Mouse (Mus musculus): ENCODE results near the gene Tbx21. TPM values are rescaled to one million over a fixed set of nuclear protein-coding genes. Genes with fewer than 3 reads are reported as not detected.

Gene Tbx21
- polyA plus RNA-seq (2016; fragmentation: Nextera tagmentation; extraction: Ambion mirVana): 0.13 TPM in 1 of 2 replicates, not detected in the other

- Histone ChIP-seq H3K27ac (no peak within 1 kb of the TSS), H3K9ac (peak within 1 kb of the TSS; percentile 40; the same call in 1 of the 2 replicates), H3K4me3 (peak within 1 kb of the TSS; percentile 36), H3K27me3 (replicated peaks) (peaks cover 70% of the 10 kb centered on the region), H3K4me1 (peaks cover 20% of the 10 kb centered on the region), H3K4me2 (replicated peaks) (peak within 1 kb of the TSS; percentile 71), H3K36me3 (no peaks in the 10 kb centered on the region), H3K9me3 (no peaks in the 10 kb centered on the region)
- WGBS: under 1% methylated on average over 87 of the region's 87 CpGs
- no peak for ATAC-seq (ENCODE audit: low FRiP score, low read depth)
Observed at GRCm38 (mm10) chr11:97114671-97115601, at the start of gene Tbx21. TSS of gene Tbx21 (minus strand) at chr11:97115331.

GRCm38 (mm10) chr11:97160341-97160740 lies 45.2 kb upstream of the Tbx21 start:
- Histone ChIP-seq H3K36me3 (peaks cover 97% of the 10 kb centered on the region), H3K4me2 (replicated peaks) (no peak overlapping the region), H3K9ac (no peak overlapping the region), H3K4me3 (no peak overlapping the region), H3K9me3 (no peaks in the 10 kb centered on the region), H3K27ac (no peak overlapping the region), H3K4me1 (no peaks in the 10 kb centered on the region), H3K27me3 (replicated peaks) (no peaks in the 10 kb centered on the region)
- ATAC-seq (ENCODE audit: low FRiP score, low read depth): no peak
- 77% methylated on average over 6 of the region's 6 CpGs for WGBS

GRCm38 (mm10) chr11:97156999-97157398 lies 41.9 kb upstream of the Tbx21 start:
- H3K36me3 ChIP-seq: peaks cover 74% of the 10 kb centered on the region
- ATAC-seq (ENCODE audit: low FRiP score, low read depth): no peak
- H3K4me3 ChIP-seq: no peak overlapping the region
- no peak overlapping the region for H3K9ac ChIP-seq
- no peak overlapping the region for H3K27ac ChIP-seq
- no peaks in the 10 kb centered on the region for H3K9me3 ChIP-seq
- 81% methylated on average over 7 of the region's 7 CpGs for WGBS
- no peak overlapping the region for H3K4me2 ChIP-seq (replicated peaks)
- no peaks in the 10 kb centered on the region for H3K27me3 ChIP-seq (replicated peaks)
- H3K4me1 ChIP-seq: peaks cover 10% of the 10 kb centered on the region

- Histone ChIP-seq H3K36me3 (peaks cover 40% of the 10 kb centered on the region), H3K4me2 (replicated peaks) (peak overlapping the region; percentile 86), H3K4me3 (no peak overlapping the region), H3K27me3 (replicated peaks) (no peaks in the 10 kb centered on the region), H3K9ac (0 out of 2 replicates have a peak overlapping the region, but pooled peaks have one; percentile 13), H3K27ac (no peak overlapping the region), H3K4me1 (peaks cover 36% of the 10 kb centered on the region), H3K9me3 (no peaks in the 10 kb centered on the region)
- no peak for ATAC-seq (ENCODE audit: low FRiP score, low read depth)
- WGBS: 15% methylated on average over 10 of the region's 10 CpGs
Observed at GRCm38 (mm10) chr11:97152662-97153287, 37.6 kb upstream of the Tbx21 start.

GRCm38 (mm10) chr11:97152023-97152426 lies 36.9 kb upstream of the Tbx21 start:
- Histone ChIP-seq H3K4me1 (peaks cover 36% of the 10 kb centered on the region), H3K27me3 (replicated peaks) (no peaks in the 10 kb centered on the region), H3K4me2 (replicated peaks) (peak overlapping the region; percentile 86), H3K9me3 (no peaks in the 10 kb centered on the region), H3K27ac (no peak overlapping the region), H3K4me3 (peak overlapping the region; percentile 83), H3K36me3 (peaks cover 32% of the 10 kb centered on the region), H3K9ac (peak overlapping the region; percentile 87)
- WGBS: 2% methylated on average over 11 of the region's 11 CpGs
- ATAC-seq (ENCODE audit: low FRiP score, low read depth): no peak

GRCm38 (mm10) chr11:97151343-97151801 lies 36.2 kb upstream of the Tbx21 start, which contains the start of gene Tbkbp1:
TSS of gene Tbkbp1 (minus strand) at chr11:97151495.
- Histone ChIP-seq H3K27ac (peak within 1 kb of the TSS; percentile 94), H3K4me3 (peak within 1 kb of the TSS; percentile 83), H3K27me3 (replicated peaks) (no peaks in the 10 kb centered on the region; the same call in 1 of the 2 replicates), H3K36me3 (peaks cover 27% of the 10 kb centered on the region), H3K9ac (peak within 1 kb of the TSS; percentile 87), H3K9me3 (no peaks in the 10 kb centered on the region), H3K4me2 (replicated peaks) (peak within 1 kb of the TSS; percentile 86), H3K4me1 (peaks cover 36% of the 10 kb centered on the region)
- ATAC-seq (ENCODE audit: low FRiP score, low read depth): peak; percentile 11
- under 1% methylated on average over 35 of the region's 64 CpGs for WGBS

GRCm38 (mm10) chr11:97150411-97151330 lies 35.5 kb upstream of the Tbx21 start:
- peaks cover 36% of the 10 kb centered on the region for H3K4me1 ChIP-seq
- H3K4me3 ChIP-seq: peak overlapping the region; percentile 83
- H3K9ac ChIP-seq: peak overlapping the region; percentile 87
- H3K27me3 ChIP-seq (replicated peaks): no peaks in the 10 kb centered on the region; the same call in 1 of the 2 replicates
- peak overlapping the region; percentile 94 for H3K27ac ChIP-seq
- no peaks in the 10 kb centered on the region for H3K9me3 ChIP-seq
- ATAC-seq (ENCODE audit: low FRiP score, low read depth): peak; percentile 80
- peak overlapping the region; percentile 86 for H3K4me2 ChIP-seq (replicated peaks)
- under 1% methylated on average over 82 of the region's 102 CpGs for WGBS
- peaks cover 27% of the 10 kb centered on the region for H3K36me3 ChIP-seq

GRCm38 (mm10) chr11:97149995-97150410 lies 34.9 kb upstream of the Tbx21 start:
- Histone ChIP-seq H3K27ac (peak overlapping the region; percentile 94; the same call in 1 of the 2 replicates), H3K4me2 (replicated peaks) (peak overlapping the region; percentile 86), H3K9ac (peak overlapping the region; percentile 87), H3K9me3 (no peaks in the 10 kb centered on the region), H3K27me3 (replicated peaks) (no peaks in the 10 kb centered on the region; the same call in 1 of the 2 replicates), H3K4me3 (peak overlapping the region; percentile 83), H3K36me3 (peaks cover 22% of the 10 kb centered on the region), H3K4me1 (peaks cover 36% of the 10 kb centered on the region)
- peak; percentile 26 for ATAC-seq (ENCODE audit: low FRiP score, low read depth)
- WGBS: 3% methylated on average over 14 of the region's 14 CpGs

- peaks cover 36% of the 10 kb centered on the region for H3K4me1 ChIP-seq
- no peak overlapping the region for H3K27ac ChIP-seq
- no peak for ATAC-seq (ENCODE audit: low FRiP score, low read depth)
Observed at GRCm38 (mm10) chr11:97149026-97149425, 33.9 kb upstream of the Tbx21 start.

GRCm38 (mm10) chr11:97148591-97148990 lies 33.5 kb upstream of the Tbx21 start:
- Histone ChIP-seq H3K9ac (no peak overlapping the region), H3K27me3 (replicated peaks) (no peaks in the 10 kb centered on the region; the same call in 1 of the 2 replicates), H3K4me2 (replicated peaks) (peak overlapping the region; percentile 86), H3K27ac (no peak overlapping the region), H3K4me1 (peaks cover 36% of the 10 kb centered on the region), H3K9me3 (no peaks in the 10 kb centered on the region), H3K36me3 (peaks cover 21% of the 10 kb centered on the region), H3K4me3 (no peak overlapping the region)
- WGBS: 34% methylated on average over 12 of the region's 12 CpGs
- ATAC-seq (ENCODE audit: low FRiP score, low read depth): no peak

More at GRCm38 (mm10) chr11:97149026-97149425, 33.9 kb upstream of the Tbx21 start:
- Histone ChIP-seq H3K9me3 (no peaks in the 10 kb centered on the region), H3K27me3 (replicated peaks) (no peaks in the 10 kb centered on the region; the same call in 1 of the 2 replicates), H3K9ac (0 out of 2 replicates have a peak overlapping the region, but pooled peaks have one; percentile 33), H3K4me3 (no peak overlapping the region), H3K4me2 (replicated peaks) (peak overlapping the region; percentile 86), H3K36me3 (peaks cover 17% of the 10 kb centered on the region)
- 25% methylated on average over 9 of the region's 9 CpGs for WGBS

GRCm38 (mm10) chr11:97147333-97147732 lies 32.2 kb upstream of the Tbx21 start:
- Histone ChIP-seq H3K27ac (no peak overlapping the region), H3K4me1 (peaks cover 30% of the 10 kb centered on the region), H3K36me3 (peaks cover 21% of the 10 kb centered on the region), H3K4me3 (no peak overlapping the region), H3K4me2 (replicated peaks) (no peak overlapping the region), H3K9me3 (no peaks in the 10 kb centered on the region), H3K27me3 (replicated peaks) (no peaks in the 10 kb centered on the region; the same call in 1 of the 2 replicates), H3K9ac (no peak overlapping the region)
- 79% methylated on average over 8 of the region's 8 CpGs for WGBS
- ATAC-seq (ENCODE audit: low FRiP score, low read depth): no peak
